ENCODE assay signal across 16 mouse cellular contexts in the genomic region with DNA sequence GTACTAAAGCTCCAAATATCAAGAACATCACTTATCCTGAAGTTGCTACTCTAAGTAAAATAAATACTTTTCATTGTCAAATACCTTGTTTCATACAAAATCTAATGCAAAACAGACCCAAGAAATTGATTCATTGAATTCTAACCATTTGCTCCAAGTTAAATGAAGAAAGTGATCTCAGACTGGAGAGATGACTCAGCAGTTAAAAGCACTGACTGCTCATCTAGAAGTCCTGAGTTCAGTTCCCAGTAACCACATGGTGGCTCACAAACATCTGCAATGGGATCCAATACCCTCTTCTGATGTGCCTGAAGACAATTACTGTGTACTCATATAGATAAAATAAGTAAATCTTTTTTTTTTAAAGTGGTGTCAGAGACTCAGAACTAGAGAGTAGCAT. TPM values are rescaled to one million over a fixed set of nuclear protein-coding genes. Genes with fewer than 3 reads are reported as not detected.
"Had no signal": no experiment of that assay in that cellular context is flagged by ENCODE, and none has a peak within 500 bp of the region (broad histone marks: within the 10 kb centered on the region; RNA-seq: fewer than 3 reads in every experiment).

No protein-coding gene starts in this region.

- H3K9me3 ChIP-seq: limb, embryonic 12.5 days; limb, embryonic 15.5 days; stomach, embryonic 15.5 days had no signal

- H3K4me3 ChIP-seq: limb, embryonic 12.5 days; limb, embryonic 15.5 days; stomach, embryonic 15.5 days had no signal

- H3K4me2 ChIP-seq: limb, embryonic 12.5 days; limb, embryonic 15.5 days; liver, embryonic 11.5 days; lung, embryonic 14.5 days; midbrain, embryonic 11.5 days; stomach, embryonic 15.5 days had no signal

- H3K27me3 ChIP-seq: limb, embryonic 12.5 days; limb, embryonic 15.5 days; stomach, embryonic 15.5 days had no signal

- H3K27ac ChIP-seq: limb, embryonic 12.5 days; limb, embryonic 15.5 days; liver, embryonic 14.5 days; stomach, embryonic 15.5 days had no signal

- DNase-seq: kidney, adult 18-20 months; kidney, postnatal 10 days; kidney, postnatal 36 days; left cerebral cortex, postnatal 4 days; liver, postnatal 0 days; lung, embryonic 14.5 days; midbrain, embryonic 14.5 days; spleen, adult 18-20 months; thymus, postnatal 25 days had no signal

- H3K4me1 ChIP-seq: limb, embryonic 12.5 days; limb, embryonic 15.5 days; stomach, embryonic 15.5 days had no signal

- H3K9ac ChIP-seq: limb, embryonic 12.5 days; limb, embryonic 15.5 days; liver, embryonic 14.5 days; liver, postnatal 0 days; lung, embryonic 14.5 days; stomach, embryonic 15.5 days had no signal

- ATAC-seq: liver, postnatal 0 days; lung, postnatal 0 days had no signal

RNA-seq across cellular contexts. Expression of a gene that starts 15.0 kb away (rescaled TPM):
- polyA plus RNA-seq: midbrain, embryonic 14.5 days had no signal
